Mouse (Mus musculus) MEL (cell line): ENCODE data around the gene Resp18. TPM values are rescaled to one million over a fixed set of nuclear protein-coding genes. Genes with fewer than 3 reads are reported as not detected.

Experiments used
- DNase-seq: peaks from one replicate; pipeline ENCODE4 v3.0.0; 2011; ENCODE audit warnings: low read depth, low spot score
- H3K27ac ChIP-seq: 2 replicates; pipeline ENCODE4 v1.5.1; 2012; ENCODE audit warnings: low read depth, mild to moderate bottlenecking, control low read depth, low read length, moderate library complexity; ENCODE audit not compliant: control insufficient read depth
- H3K27me3 ChIP-seq, 2 experiments: fragments of 150-350 bp in 1 of 2; sonication (generic) in 1 of 2; 2 replicates each; pipeline ENCODE4 v1.6.1; 2012; ENCODE audit warnings: low read length in 2 of 2, mild to moderate bottlenecking in 2 of 2, improper control_type of control experiment in 1 of 2, moderate library complexity in 1 of 2; ENCODE audit not compliant: insufficient read depth in 2 of 2, control insufficient read depth in 1 of 2
- H3K36me3 ChIP-seq, 2 experiments: 2 replicates each; pipeline ENCODE4 v1.6.1; 2012 to 2014; ENCODE audit warnings: low read length in 2 of 2, improper control_type of control experiment in 1 of 2, inconsistent platforms in 1 of 2, mild to moderate bottlenecking in 1 of 2; ENCODE audit not compliant: insufficient read depth in 2 of 2, control insufficient read depth in 1 of 2
- H3K4me1 ChIP-seq, 2 experiments: fragments of 150-350 bp in 1 of 2; sonication (generic) in 1 of 2; 2 replicates each; pipeline ENCODE4 v1.6.1; 2012; ENCODE audit warnings: low read length in 2 of 2, improper control_type of control experiment in 1 of 2, mild to moderate bottlenecking in 1 of 2; ENCODE audit not compliant: insufficient read depth in 2 of 2, control insufficient read depth in 1 of 2
- H3K4me3 ChIP-seq, 2 experiments: fragments of 150-350 bp in 1 of 2; sonication (generic) in 1 of 2; 2 replicates each; pipeline ENCODE4 v1.5.1; 2012; ENCODE audit warnings: low read depth in 2 of 2, low read length in 2 of 2, mild to moderate bottlenecking in 2 of 2, moderate library complexity in 2 of 2, control low read depth in 1 of 2, improper control_type of control experiment in 1 of 2; ENCODE audit not compliant: control insufficient read depth in 1 of 2, insufficient read depth in 1 of 2
- H3K79me2 ChIP-seq: 2 replicates; pipeline ENCODE4 v1.6.1; 2012; ENCODE audit warnings: mild to moderate bottlenecking, low read length, moderate library complexity; ENCODE audit not compliant: control insufficient read depth, poor library complexity, insufficient read depth
- H3K9ac ChIP-seq: 2 replicates; pipeline ENCODE4 v1.6.1; 2012; ENCODE audit warnings: low read depth, mild to moderate bottlenecking, control low read depth, low read length, moderate library complexity; ENCODE audit not compliant: control insufficient read depth, poor library complexity, severe bottlenecking
- H3K9me3 ChIP-seq: fragments of 150-350 bp; sonication (generic); replicated peaks from 2 replicates; pipeline ENCODE4 v1.6.1; 2012; ENCODE audit warnings: mild to moderate bottlenecking, low read length, improper control_type of control experiment, moderate library complexity; ENCODE audit not compliant: insufficient read depth
- CHD1 ChIP-seq: IDR thresholded peaks from 2 replicates; pipeline ENCODE4 v1.6.1; 2012; ENCODE audit warnings: low read depth, mild to moderate bottlenecking, inconsistent platforms, low read length, improper control_type of control experiment
- CTCF ChIP-seq, 3 experiments: IDR thresholded peaks in 2 of 3; conservative IDR thresholded peaks in 1 of 3; 2 replicates each; pipeline ENCODE4 v1.5.1; 2011 to 2012; ENCODE audit warnings: low read length in 3 of 3, low read depth in 2 of 3, mild to moderate bottlenecking in 2 of 3, improper control_type of control experiment in 1 of 3, inconsistent platforms in 1 of 3, mixed read lengths in 1 of 3, moderate library complexity in 1 of 3; ENCODE audit not compliant: control insufficient read depth in 1 of 3, insufficient read depth in 1 of 3, poor library complexity in 1 of 3, severe bottlenecking in 1 of 3
- ELF1 ChIP-seq: IDR thresholded peaks from 2 replicates; pipeline ENCODE4 v1.6.1; 2014; ENCODE audit warnings: low read depth, mild to moderate bottlenecking, inconsistent platforms, low read length, improper control_type of control experiment, moderate library complexity
- ETS1 ChIP-seq: IDR thresholded peaks from 2 replicates; pipeline ENCODE4 v1.6.1; 2012; ENCODE audit warnings: low read depth, mild to moderate bottlenecking, inconsistent platforms, low read length, improper control_type of control experiment, moderate library complexity
- GABPA ChIP-seq: IDR thresholded peaks from 2 replicates; pipeline ENCODE4 v1.6.1; 2012; ENCODE audit warnings: low read depth, mild to moderate bottlenecking, inconsistent platforms, low read length, improper control_type of control experiment, moderate library complexity
- GATA1 ChIP-seq: IDR thresholded peaks from 2 replicates; pipeline ENCODE4 v1.6.1; 2011; ENCODE audit warnings: low read depth, low read length, improper control_type of control experiment
- KAT2A ChIP-seq: conservative IDR thresholded peaks from 2 replicates; pipeline ENCODE4 v1.6.1; 2012; ENCODE audit warnings: low read depth, low read length, improper control_type of control experiment, inconsistent platforms
- MAFK ChIP-seq: IDR thresholded peaks from 2 replicates; pipeline ENCODE4 v1.6.1; 2011; ENCODE audit warnings: low read depth, mild to moderate bottlenecking, low read length, improper control_type of control experiment, borderline replicate concordance
- MAX ChIP-seq: IDR thresholded peaks from 2 replicates; pipeline ENCODE4 v1.6.1; 2011; ENCODE audit warnings: low read length, improper control_type of control experiment
- MAZ ChIP-seq: IDR thresholded peaks from 2 replicates; pipeline ENCODE4 v1.6.1; 2012; ENCODE audit warnings: low read depth, mild to moderate bottlenecking, inconsistent platforms, low read length, improper control_type of control experiment
- NELFE ChIP-seq: IDR thresholded peaks from 2 replicates; pipeline ENCODE4 v1.6.1; 2011; ENCODE audit warnings: low read depth, low read length, improper control_type of control experiment
- NRF1 ChIP-seq: IDR thresholded peaks from 2 replicates; pipeline ENCODE4 v1.6.1; 2014; ENCODE audit warnings: low read depth, mild to moderate bottlenecking, inconsistent platforms, low read length, improper control_type of control experiment, moderate library complexity; ENCODE audit not compliant: poor library complexity, insufficient read depth, severe bottlenecking
- POLR2A ChIP-seq, 2 experiments: IDR thresholded peaks; 2 replicates each; pipeline ENCODE4 v1.6.1; 2011 to 2012; ENCODE audit warnings: low read length in 2 of 2, mild to moderate bottlenecking in 2 of 2, control low read depth in 1 of 2, improper control_type of control experiment in 1 of 2, low read depth in 1 of 2, moderate library complexity in 1 of 2; ENCODE audit not compliant: control insufficient read depth in 1 of 2, insufficient read depth in 1 of 2, poor library complexity in 1 of 2
- POLR2AphosphoS2 ChIP-seq: IDR thresholded peaks from 2 replicates; pipeline ENCODE4 v1.6.1; 2011; ENCODE audit warnings: low read length, improper control_type of control experiment
- POLR2AphosphoS5 ChIP-seq: IDR thresholded peaks from 2 replicates; pipeline ENCODE4 v1.6.1; 2012; ENCODE audit warnings: low read depth, borderline replicate concordance, mild to moderate bottlenecking, inconsistent platforms, low read length, moderate library complexity, mixed read lengths
- RAD21 ChIP-seq: IDR thresholded peaks from 2 replicates; pipeline ENCODE4 v1.6.1; 2011; ENCODE audit warnings: mild to moderate bottlenecking, low read depth, low read length, improper control_type of control experiment
- RCOR1 ChIP-seq: IDR thresholded peaks from 2 replicates; pipeline ENCODE4 v1.6.1; 2012; ENCODE audit warnings: low read depth, mild to moderate bottlenecking, inconsistent platforms, low read length, improper control_type of control experiment
- SMC3 ChIP-seq: IDR thresholded peaks from 2 replicates; pipeline ENCODE4 v1.6.1; 2011; ENCODE audit warnings: low read depth, low read length, improper control_type of control experiment
- TBP ChIP-seq: IDR thresholded peaks from 2 replicates; pipeline ENCODE4 v1.8.0; 2011; ENCODE audit warnings: low read depth, low read length, improper control_type of control experiment
- TCF12 ChIP-seq: IDR thresholded peaks from 2 replicates; pipeline ENCODE4 v1.6.1; 2014; ENCODE audit warnings: low read depth, mild to moderate bottlenecking, inconsistent platforms, low read length, improper control_type of control experiment, moderate library complexity
- UBTF ChIP-seq: IDR thresholded peaks from 2 replicates; pipeline ENCODE4 v1.6.1; 2012; ENCODE audit warnings: low read depth, mild to moderate bottlenecking, inconsistent platforms, low read length, improper control_type of control experiment, moderate library complexity, borderline replicate concordance; ENCODE audit not compliant: insufficient read depth
- USF2 ChIP-seq, 2 experiments: IDR thresholded peaks; 2 replicates each; pipeline ENCODE4 v1.6.1; 2011 to 2012; ENCODE audit warnings: improper control_type of control experiment in 2 of 2, low read length in 2 of 2, borderline replicate concordance in 1 of 2, inconsistent platforms in 1 of 2, low read depth in 1 of 2, mild to moderate bottlenecking in 1 of 2; ENCODE audit not compliant: insufficient read depth in 1 of 2
- ZKSCAN1 ChIP-seq: IDR thresholded peaks from 2 replicates; pipeline ENCODE4 v1.6.1; 2012; ENCODE audit warnings: low read depth, mild to moderate bottlenecking, inconsistent platforms, low read length, improper control_type of control experiment, moderate library complexity
- ZMIZ1 ChIP-seq: IDR thresholded peaks from 2 replicates; pipeline ENCODE4 v1.6.1; 2012; ENCODE audit warnings: low read depth, mild to moderate bottlenecking, inconsistent platforms, low read length, improper control_type of control experiment, moderate library complexity
- ZNF384 ChIP-seq: IDR thresholded peaks from 2 replicates; pipeline ENCODE4 v1.6.1; 2012; ENCODE audit warnings: low read depth, mild to moderate bottlenecking, inconsistent platforms, low read length, improper control_type of control experiment
- polyA plus RNA-seq, 2 experiments: library from polyadenylated mRNA; stranded (reverse) in 1 of 2; unstranded in 1 of 2; fragments of >175 nt in 1 of 2; fragments of >200 nt in 1 of 2; gene quantifications; 2 replicates each; pipeline versions ENCODE4 v1.2.1 to v1.2.4; 2012; ENCODE audit warnings: low replicate concordance in 2 of 2, low read depth in 1 of 2; ENCODE audit not compliant: insufficient read length in 2 of 2, insufficient read depth in 1 of 2, missing spikeins in 1 of 2
- total RNA-seq: library from RNA; depleted of rRNA; stranded (reverse); fragments of 300-350 nt; gene quantifications from 2 replicates; pipeline ENCODE4 v1.2.3, GENCODE M21; 2012; rRNA removed

The Resp18 gene
- not detected in 2 replicates for total RNA-seq
- not detected for polyA plus RNA-seq

DNA sequence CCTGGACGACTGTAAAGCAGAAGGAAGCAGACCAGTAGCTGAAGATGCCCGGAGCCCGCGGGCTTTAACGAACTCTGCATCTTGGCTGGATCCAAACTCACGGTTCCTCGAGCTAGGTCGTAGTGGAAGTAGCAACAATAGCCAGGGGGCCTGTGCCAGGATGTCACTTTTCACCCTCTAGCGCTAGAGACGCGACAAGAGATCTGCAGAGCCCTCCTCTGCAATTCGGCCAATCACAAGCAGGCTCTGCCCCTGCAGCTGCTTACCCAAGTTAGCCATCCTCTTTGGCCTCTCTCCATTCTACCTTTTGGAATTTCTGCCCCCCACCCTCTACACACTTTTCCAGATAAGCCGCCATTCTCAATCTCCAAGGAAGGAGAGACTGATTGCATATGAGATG, at the start of gene Resp18:
Resp18 (minus strand) TSS at position 188 of the 400 bp plus-strand sequence.
- H3K79me2 ChIP-seq: no peaks in the 10 kb centered on the region
- no peak for DNase-seq
- no peaks in the 10 kb centered on the region for H3K36me3 ChIP-seq
- no peaks in the 10 kb centered on the region for H3K9me3 ChIP-seq
- H3K27me3 ChIP-seq: peaks cover 0 to 1% of the 10 kb centered on the region in 2 experiments; a peak in 1 of 4 replicates
- TF ChIP-seq SMC3: no peak
- no peak for TF ChIP-seq MAX
- TF ChIP-seq POLR2A (IDR thresholded peaks at IDR 0.05; ENCODE audit: control insufficient read depth in 1 of 2, insufficient read depth in 1 of 2, low read depth in 1 of 2, low read length in 2 of 2, poor library complexity in 1 of 2): no peak
- TF ChIP-seq MAZ: no peak
- no peak for TF ChIP-seq CHD1
- TF ChIP-seq ETS1: no peak
- no peak for TF ChIP-seq KAT2A
- no peak for TF ChIP-seq ELF1
- TF ChIP-seq GABPA: no peak
- no peak for TF ChIP-seq POLR2AphosphoS5
- no peak for TF ChIP-seq RCOR1
- TF ChIP-seq ZMIZ1: no peak
- TF ChIP-seq UBTF: no peak
- no peak for TF ChIP-seq ZKSCAN1
- TF ChIP-seq NRF1: no peak
- TF ChIP-seq ZNF384: no peak
- no peak for TF ChIP-seq USF2 (IDR thresholded peaks at IDR 0.05; ENCODE audit: borderline replicate concordance in 1 of 2, insufficient read depth in 1 of 2, low read depth in 1 of 2, low read length in 2 of 2)
- TF ChIP-seq MAFK: no peak
- no peak for TF ChIP-seq GATA1
- TF ChIP-seq, all 39 proteins: peak for 0
- Histone ChIP-seq H3K9ac (no peak within 1 kb of the TSS), H3K27ac (no peak within 1 kb of the TSS), H3K4me3 (no peak within 1 kb of the TSS), H3K4me1 (no peaks in the 10 kb centered on the region)

GRCm38 (mm10) chr1:75327461-75327860, 49.2 kb upstream of the Resp18 start:
- H3K9ac ChIP-seq: no peak overlapping the region
- H3K4me3 ChIP-seq: no peak overlapping the region
- H3K36me3 ChIP-seq: peaks cover 0 to 2% of the 10 kb centered on the region in 2 experiments; a peak in 1 of 4 replicates
- H3K27me3 ChIP-seq: no peaks in the 10 kb centered on the region; a peak in 1 of 4 replicates
- peak; percentile 30 for DNase-seq
- H3K79me2 ChIP-seq: no peaks in the 10 kb centered on the region
- TF ChIP-seq SMC3 (peak; percentile 14; the same call in 1 of the 2 replicates), TCF12 (no peak), POLR2AphosphoS5 (no peak), NRF1 (no peak), RAD21 (peak; percentile 16), MAZ (no peak), TBP (no peak), POLR2AphosphoS2 (no peak), ZNF384 (no peak), UBTF (no peak), NELFE (no peak), CHD1 (no peak), CTCF (IDR thresholded peaks at IDR 0.05 in 2 of 3, conservative IDR thresholded peaks at IDR 0.05 in 1 of 3; ENCODE audit: control insufficient read depth in 1 of 3, insufficient read depth in 1 of 3, low read depth in 2 of 3, low read length in 3 of 3, poor library complexity in 1 of 3, severe bottlenecking in 1 of 3) (peak; percentile 1 to 27 (median 23); a peak in 2 of 6 replicates)
- H3K9me3 ChIP-seq: no peaks in the 10 kb centered on the region
- no peaks in the 10 kb centered on the region for H3K4me1 ChIP-seq
- no peak overlapping the region for H3K27ac ChIP-seq
